Mouse (Mus musculus): Measurements from ENCODE around the gene Ppm1m. TPM values are rescaled to one million over a fixed set of nuclear protein-coding genes. Genes with fewer than 3 reads are reported as not detected.

Gene Ppm1m
- polyA plus RNA-seq, 1 experiment from 2014 or later = 55.8 TPM

DNA sequence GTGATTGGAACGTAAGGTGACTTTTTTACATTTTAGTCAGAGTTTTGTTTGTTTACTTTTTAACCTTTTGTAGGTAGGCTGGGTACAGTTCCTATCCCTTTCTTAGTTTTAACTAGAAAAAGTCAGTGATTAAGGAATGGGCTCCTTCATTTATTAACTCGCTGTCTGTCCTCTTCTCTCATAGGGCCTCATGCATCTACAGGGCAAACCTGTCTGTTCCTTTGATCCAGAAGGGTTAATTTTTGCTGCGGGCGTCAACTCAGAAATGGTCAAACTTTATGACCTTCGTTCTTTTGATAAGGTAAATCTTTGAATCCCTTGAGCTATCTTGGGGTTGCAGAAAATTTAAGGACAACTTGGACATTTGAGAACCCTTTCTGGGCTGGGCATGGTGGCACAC, 15.6 kb downstream of the Ppm1m start:
- H3K4me3 ChIP-seq (replicated peaks) = no peak overlapping the region
- peaks cover 94% of the 10 kb centered on the region for H3K36me3 ChIP-seq
- no peak overlapping the region for H3K27ac ChIP-seq (replicated peaks)
- ATAC-seq (ENCODE audit: insufficient number of reproducible peaks, low FRiP score, low TSS enrichment, low read depth) = no peak
- 92% methylated on average over 5 of the region's 5 CpGs for WGBS
- H3K4me1 ChIP-seq = no peaks in the 10 kb centered on the region
- H3K27me3 ChIP-seq = no peaks in the 10 kb centered on the region
- H3K9ac ChIP-seq = no peak overlapping the region
- no peaks in the 10 kb centered on the region for H3K9me3 ChIP-seq (replicated peaks)
- no peak overlapping the region for H3K4me2 ChIP-seq (replicated peaks)

GRCm38 (mm10) chr9:106182146-106182545, 17.4 kb downstream of the Ppm1m start:
- no peak overlapping the region for H3K9ac ChIP-seq
- H3K27me3 ChIP-seq = no peaks in the 10 kb centered on the region
- H3K27ac ChIP-seq (replicated peaks) = no peak overlapping the region
- H3K36me3 ChIP-seq = peaks cover 91% of the 10 kb centered on the region
- WGBS = 96% methylated on average over 4 of the region's 4 CpGs
- no peaks in the 10 kb centered on the region for H3K9me3 ChIP-seq (replicated peaks)
- no peaks in the 10 kb centered on the region for H3K4me1 ChIP-seq
- no peak overlapping the region for H3K4me2 ChIP-seq (replicated peaks)
- no peak overlapping the region for H3K4me3 ChIP-seq (replicated peaks)
- ATAC-seq (ENCODE audit: insufficient number of reproducible peaks, low FRiP score, low TSS enrichment, low read depth) = no peak

- Histone ChIP-seq H3K4me3 (replicated peaks) (no peak overlapping the region), H3K4me2 (replicated peaks) (no peak overlapping the region), H3K27ac (replicated peaks) (no peak overlapping the region), H3K36me3 (peaks cover 78% of the 10 kb centered on the region), H3K4me1 (peaks cover 5% of the 10 kb centered on the region), H3K27me3 (no peaks in the 10 kb centered on the region), H3K9me3 (replicated peaks) (no peaks in the 10 kb centered on the region), H3K9ac (no peak overlapping the region)
- no peak for ATAC-seq (ENCODE audit: insufficient number of reproducible peaks, low FRiP score, low TSS enrichment, low read depth)
- 86% methylated on average over 3 of the region's 3 CpGs for WGBS
Observed at GRCm38 (mm10) chr9:106179964-106180363, 19.6 kb downstream of the Ppm1m start.

- WGBS = 72% methylated on average over 2 of the region's 2 CpGs
Observed at GRCm38 (mm10) chr9:106179454-106179853, 20.1 kb downstream of the Ppm1m start.

GRCm38 (mm10) chr9:106177799-106178198, 21.7 kb downstream of the Ppm1m start:
- Histone ChIP-seq H3K4me1 (peaks cover 23% of the 10 kb centered on the region), H3K36me3 (peaks cover 57% of the 10 kb centered on the region), H3K9me3 (replicated peaks) (no peaks in the 10 kb centered on the region), H3K4me3 (replicated peaks) (no peak overlapping the region), H3K4me2 (replicated peaks) (no peak overlapping the region), H3K27me3 (no peaks in the 10 kb centered on the region), H3K27ac (replicated peaks) (no peak overlapping the region), H3K9ac (no peak overlapping the region)
- ATAC-seq (ENCODE audit: insufficient number of reproducible peaks, low FRiP score, low TSS enrichment, low read depth) = no peak
- 82% methylated on average over 6 of the region's 6 CpGs for whole genome bisulfite sequencing

More at GRCm38 (mm10) chr9:106179454-106179853, 20.1 kb downstream of the Ppm1m start:
- Histone ChIP-seq H3K4me1 (peaks cover 10% of the 10 kb centered on the region), H3K9ac (no peak overlapping the region), H3K4me3 (replicated peaks) (no peak overlapping the region), H3K36me3 (peaks cover 73% of the 10 kb centered on the region), H3K4me2 (replicated peaks) (no peak overlapping the region), H3K27me3 (no peaks in the 10 kb centered on the region), H3K9me3 (replicated peaks) (no peaks in the 10 kb centered on the region), H3K27ac (replicated peaks) (no peak overlapping the region)
- no peak for ATAC-seq (ENCODE audit: insufficient number of reproducible peaks, low FRiP score, low TSS enrichment, low read depth)

GRCm38 (mm10) chr9:106176769-106177168, 22.8 kb downstream of the Ppm1m start:
- no peak for ATAC-seq (ENCODE audit: insufficient number of reproducible peaks, low FRiP score, low TSS enrichment, low read depth)
- Histone ChIP-seq H3K9me3 (replicated peaks) (no peaks in the 10 kb centered on the region), H3K4me1 (peaks cover 23% of the 10 kb centered on the region), H3K4me3 (replicated peaks) (no peak overlapping the region), H3K27ac (replicated peaks) (no peak overlapping the region), H3K27me3 (no peaks in the 10 kb centered on the region), H3K9ac (no peak overlapping the region), H3K36me3 (peaks cover 46% of the 10 kb centered on the region), H3K4me2 (replicated peaks) (no peak overlapping the region)
- WGBS = 73% methylated on average over 5 of the region's 5 CpGs

DNA sequence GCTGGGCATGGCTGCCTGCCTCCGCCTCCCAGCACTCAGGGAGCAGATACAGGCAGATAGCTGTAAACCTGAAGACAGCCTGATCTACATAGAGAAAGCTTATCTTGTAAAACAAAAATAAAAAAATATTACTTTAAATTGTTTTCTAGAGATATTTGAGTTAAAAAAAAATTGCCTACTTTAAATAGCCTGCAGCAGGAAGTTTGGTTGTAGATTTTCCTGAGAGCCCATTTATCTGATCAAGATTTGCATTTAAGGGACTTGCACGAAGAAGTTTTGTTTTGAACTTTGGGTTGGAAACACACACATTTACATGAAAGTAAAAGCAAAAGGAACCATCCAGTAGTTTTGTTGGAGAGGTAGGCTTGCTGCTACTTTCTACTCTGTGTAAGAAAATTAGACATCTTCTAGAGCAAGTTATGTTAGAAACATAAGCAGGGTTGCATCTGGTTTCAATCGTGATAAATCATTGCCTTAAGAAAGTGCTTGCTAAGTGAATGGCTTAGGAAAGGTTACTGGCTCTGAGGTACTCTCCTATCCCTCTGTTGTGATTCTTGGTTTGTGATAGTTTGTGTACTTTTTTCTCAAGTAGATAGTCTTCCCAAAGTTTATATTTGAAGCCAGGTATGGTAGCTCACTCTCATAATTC, 23.9 kb downstream of the Ppm1m start:
- Histone ChIP-seq H3K27me3 (no peaks in the 10 kb centered on the region), H3K9me3 (replicated peaks) (no peaks in the 10 kb centered on the region), H3K27ac (replicated peaks) (no peak overlapping the region), H3K4me3 (replicated peaks) (no peak overlapping the region), H3K36me3 (peaks cover 36% of the 10 kb centered on the region), H3K4me1 (peaks cover 23% of the 10 kb centered on the region), H3K9ac (no peak overlapping the region), H3K4me2 (replicated peaks) (no peak overlapping the region)
- ATAC-seq (ENCODE audit: insufficient number of reproducible peaks, low FRiP score, low TSS enrichment, low read depth) = no peak
- 45% methylated on average over 3 of the region's 3 CpGs for WGBS

DNA sequence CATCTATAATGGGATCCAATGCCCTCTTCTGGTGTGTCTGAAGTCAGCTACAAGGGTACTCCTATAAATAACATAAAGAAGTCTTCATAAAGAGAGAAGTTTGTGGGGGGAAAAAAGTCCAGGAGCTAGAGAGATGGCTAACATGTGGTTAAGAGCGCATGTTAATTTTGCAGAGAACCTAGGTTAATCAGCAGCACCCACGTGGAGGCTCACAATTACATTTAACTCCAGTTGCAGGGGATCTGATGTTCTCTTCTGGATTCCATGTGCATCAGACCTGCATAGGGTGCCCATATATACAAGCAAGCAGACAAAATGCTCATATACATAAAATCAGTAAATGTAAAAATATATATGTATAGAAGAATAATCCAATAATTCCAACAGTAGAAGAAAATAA, 26.2 kb downstream of the Ppm1m start:
- H3K9ac ChIP-seq = no peak overlapping the region
- H3K4me3 ChIP-seq (replicated peaks) = peak overlapping the region; percentile 79
- H3K27ac ChIP-seq (replicated peaks) = no peak overlapping the region
- no peaks in the 10 kb centered on the region for H3K27me3 ChIP-seq
- peaks cover 30% of the 10 kb centered on the region for H3K4me1 ChIP-seq
- H3K4me2 ChIP-seq (replicated peaks) = peak overlapping the region; percentile 85
- ATAC-seq (ENCODE audit: insufficient number of reproducible peaks, low FRiP score, low TSS enrichment, low read depth) = no peak
- H3K36me3 ChIP-seq = peaks cover 19% of the 10 kb centered on the region; the same call in 1 of the 2 replicates
- 41% methylated on average over 2 of the region's 2 CpGs for WGBS
- no peaks in the 10 kb centered on the region for H3K9me3 ChIP-seq (replicated peaks)

- Histone ChIP-seq H3K4me1 (peaks cover 30% of the 10 kb centered on the region), H3K27ac (replicated peaks) (no peak overlapping the region), H3K9me3 (replicated peaks) (no peaks in the 10 kb centered on the region), H3K36me3 (peaks cover 12% of the 10 kb centered on the region; the same call in 1 of the 2 replicates), H3K9ac (peak overlapping the region; percentile 89; the same call in 1 of the 2 replicates), H3K4me2 (replicated peaks) (peak overlapping the region; percentile 85), H3K4me3 (replicated peaks) (peak overlapping the region; percentile 79), H3K27me3 (no peaks in the 10 kb centered on the region)
- no peak for ATAC-seq (ENCODE audit: insufficient number of reproducible peaks, low FRiP score, low TSS enrichment, low read depth)
- 11% methylated on average over 3 of the region's 3 CpGs for WGBS
Observed at GRCm38 (mm10) chr9:106172527-106172926, 27.0 kb downstream of the Ppm1m start.

- Histone ChIP-seq H3K4me2 (replicated peaks) (peak overlapping the region; percentile 85), H3K36me3 (0 out of 2 replicates have a peak, but pooled peaks cover 2% of the 10 kb centered on the region), H3K4me3 (replicated peaks) (peak overlapping the region; percentile 79), H3K27me3 (no peaks in the 10 kb centered on the region), H3K9me3 (replicated peaks) (no peaks in the 10 kb centered on the region), H3K27ac (replicated peaks) (peak overlapping the region; percentile 99), H3K9ac (peak overlapping the region; percentile 89), H3K4me1 (peaks cover 30% of the 10 kb centered on the region)
- peak; percentile 70 for ATAC-seq (ENCODE audit: insufficient number of reproducible peaks, low FRiP score, low TSS enrichment, low read depth)
- WGBS = under 1% methylated on average over 30 of the region's 30 CpGs
Observed at GRCm38 (mm10) chr9:106171346-106172158, 28.0 kb downstream of the Ppm1m start.

DNA sequence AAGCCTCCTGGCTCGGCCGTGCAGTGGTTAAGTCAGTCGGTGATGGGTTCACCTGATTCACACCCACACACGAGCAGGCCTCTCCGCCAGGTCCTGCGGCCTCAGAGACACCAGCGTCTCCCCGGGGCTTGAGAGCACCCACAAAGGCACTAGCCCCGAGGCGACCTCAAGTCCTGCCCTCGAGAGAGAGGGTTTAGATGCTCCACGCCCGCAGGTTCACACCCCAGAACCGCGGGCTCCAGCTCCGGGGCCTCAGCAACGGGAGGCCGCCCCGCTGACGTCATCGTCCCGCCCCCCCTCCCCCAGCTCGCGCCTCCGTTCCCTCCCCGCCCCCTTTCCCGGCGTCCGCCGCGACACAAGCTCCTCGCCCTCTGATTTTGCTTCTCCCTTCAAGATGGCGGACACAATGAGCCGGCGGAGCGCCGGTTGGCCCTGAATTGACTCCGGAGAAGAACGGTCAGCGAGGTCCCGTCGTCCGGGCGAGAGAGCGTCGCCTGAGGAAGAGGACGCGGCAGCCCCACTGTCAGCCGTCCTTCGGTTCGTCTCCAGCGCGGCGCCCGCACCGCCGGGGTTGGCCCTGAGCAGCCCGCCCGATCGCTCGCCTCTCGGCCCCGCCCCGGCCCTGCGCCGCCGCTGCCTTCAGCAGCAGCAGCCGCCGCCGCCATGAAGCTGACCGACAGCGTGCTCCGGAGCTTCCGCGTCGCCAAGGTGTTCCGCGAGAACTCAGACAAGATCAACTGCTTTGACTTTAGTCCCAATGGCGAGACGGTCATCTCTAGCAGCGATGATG, 28.8 kb downstream of the Ppm1m start, which contains the start of gene Wdr82:
Wdr82 (plus strand) TSS at position 373 of the 790 bp plus-strand sequence.
- WGBS = under 1% methylated on average over 75 of the region's 81 CpGs

More for the DNA sequence above, 28.8 kb downstream of the Ppm1m start, which contains the start of gene Wdr82:
- Histone ChIP-seq H3K36me3 (no peaks in the 10 kb centered on the region), H3K27me3 (no peaks in the 10 kb centered on the region), H3K4me3 (replicated peaks) (peak within 1 kb of the TSS; percentile 79), H3K27ac (replicated peaks) (peak within 1 kb of the TSS; percentile 99), H3K4me2 (replicated peaks) (peak within 1 kb of the TSS; percentile 85), H3K9me3 (replicated peaks) (no peaks in the 10 kb centered on the region), H3K4me1 (peaks cover 30% of the 10 kb centered on the region), H3K9ac (peak within 1 kb of the TSS; percentile 89)
- peak; percentile 94 for ATAC-seq (ENCODE audit: insufficient number of reproducible peaks, low FRiP score, low TSS enrichment, low read depth)

Data from embryonic facial prominence, embryonic 15.5 days (tissue).